Mouse (Mus musculus): ENCODE measurements around the gene Vwa8. TPM values are rescaled to one million over a fixed set of nuclear protein-coding genes. Genes with fewer than 3 reads are reported as not detected.

The Vwa8 gene
- total RNA-seq, 1 experiment, result 9.8 TPM

- Histone ChIP-seq H3K36me3 (ENCODE audit: control insufficient read depth, insufficient read depth, low read length, poor library complexity, severe bottlenecking) (peaks cover 2% of the 10 kb centered on the region; the same call in 1 of the 2 replicates), H3K4me1 (ENCODE audit: control insufficient read depth in 2 of 2, insufficient read depth in 2 of 2, low read length in 2 of 2, poor library complexity in 1 of 2) (peaks cover 14 to 16% of the 10 kb centered on the region in 2 experiments), H3K27ac (ENCODE audit: insufficient read depth, low read depth, low read length, poor library complexity, severe bottlenecking) (no peak overlapping the region), H3K4me3 (ENCODE audit: insufficient read depth in 1 of 2, low read depth in 1 of 2, low read length in 2 of 2, poor library complexity in 1 of 2, severe bottlenecking in 1 of 2) (no peak overlapping the region), H3K9me3 (ENCODE audit: control insufficient read depth, insufficient read depth, low read depth, low read length) (no peaks in the 10 kb centered on the region), H3K9ac (ENCODE audit: insufficient read depth, low read depth, low read length, poor library complexity, severe bottlenecking) (no peak overlapping the region)
- in situ Hi-C loops (cut with MboI; ENCODE audit: low sequenced_read_pairs in 2 of 2, unreplicated experiment in 2 of 2), result no loop called here
- TF ChIP-seq CHD2 (IDR thresholded peaks at IDR 0.05; ENCODE audit: low read depth, low read length), result peak; percentile 74; the same call in 1 of the 2 replicates
- TF ChIP-seq MAFK (IDR thresholded peaks at IDR 0.05; ENCODE audit: insufficient read depth, low read depth, low read length), result no peak
- DNase-seq (ENCODE audit: low read depth, low spot score), result peak; percentile 76
Observed at GRCm38 (mm10) chr14:79018564-79018963, 169.7 kb downstream of the Vwa8 start.

DNA sequence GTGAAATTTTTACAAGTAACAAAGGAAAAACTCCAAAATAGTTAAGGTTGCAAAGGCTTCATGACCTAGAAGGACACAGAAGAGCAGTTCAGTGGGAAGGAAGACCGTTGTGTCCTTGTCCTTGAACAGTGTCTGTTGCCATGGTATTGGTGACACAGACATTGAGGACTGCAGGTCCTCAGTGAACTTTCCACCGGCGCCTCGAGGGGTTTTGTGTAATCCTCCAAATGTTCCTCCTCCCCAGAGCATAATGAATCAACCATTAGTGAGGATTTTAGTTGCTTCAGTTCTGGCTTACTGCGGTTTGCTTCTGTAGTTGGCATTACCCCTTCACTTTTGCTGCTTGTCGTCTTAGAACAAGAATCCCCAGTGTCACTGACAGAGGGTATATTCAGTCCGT is 172.9 kb downstream of the Vwa8 start:
- no peak overlapping the region for H3K27ac ChIP-seq (ENCODE audit: insufficient read depth, low read depth, low read length, poor library complexity, severe bottlenecking)
- no peak for TF ChIP-seq CHD2 (IDR thresholded peaks at IDR 0.05; ENCODE audit: low read depth, low read length)
- H3K9ac ChIP-seq (ENCODE audit: insufficient read depth, low read depth, low read length, poor library complexity, severe bottlenecking), result no peak overlapping the region
- no peaks in the 10 kb centered on the region; the same call in 1 of the 2 replicates for H3K9me3 ChIP-seq (ENCODE audit: control insufficient read depth, insufficient read depth, low read depth, low read length)
- peaks cover 12 to 14% of the 10 kb centered on the region in 2 experiments for H3K4me1 ChIP-seq (ENCODE audit: control insufficient read depth in 2 of 2, insufficient read depth in 2 of 2, low read length in 2 of 2, poor library complexity in 1 of 2)
- DNase-seq (ENCODE audit: low read depth, low spot score), result no peak
- no peak overlapping the region for H3K4me3 ChIP-seq (ENCODE audit: insufficient read depth in 1 of 2, low read depth in 1 of 2, low read length in 2 of 2, poor library complexity in 1 of 2, severe bottlenecking in 1 of 2)
- in situ Hi-C loops (cut with MboI; ENCODE audit: low sequenced_read_pairs in 2 of 2, unreplicated experiment in 2 of 2), result no loop called here
- H3K36me3 ChIP-seq (ENCODE audit: control insufficient read depth, insufficient read depth, low read length, poor library complexity, severe bottlenecking), result no peaks in the 10 kb centered on the region

DNA sequence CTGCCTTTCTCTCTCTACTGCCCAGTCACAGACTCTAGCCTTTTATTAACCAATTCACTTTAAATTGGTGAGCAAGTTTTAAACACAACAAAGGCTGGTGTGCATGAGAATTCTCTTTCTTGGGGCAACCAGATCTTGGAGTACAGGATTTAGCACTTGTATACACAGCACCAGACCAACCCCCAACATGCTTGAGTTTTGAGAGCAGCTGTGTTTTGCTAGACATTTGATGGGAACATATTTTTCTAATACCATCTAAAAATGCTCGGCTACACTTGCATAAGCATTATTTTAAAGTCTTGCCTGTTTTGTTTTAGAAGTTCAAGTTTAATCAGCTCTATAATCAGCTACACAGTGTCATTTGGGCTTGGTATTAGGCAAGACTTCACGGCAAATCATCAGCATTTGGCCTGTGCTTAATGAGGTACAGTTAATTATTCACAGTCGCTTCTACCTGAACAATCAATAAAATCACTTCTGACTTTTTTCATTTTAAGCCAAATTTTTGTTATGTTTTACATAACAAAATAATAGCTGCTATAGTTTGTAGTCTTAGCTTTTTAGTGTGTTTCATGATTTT is 180.2 kb downstream of the Vwa8 start:
- Histone ChIP-seq H3K27ac (ENCODE audit: insufficient read depth, low read depth, low read length, poor library complexity, severe bottlenecking) (no peak overlapping the region), H3K4me3 (ENCODE audit: insufficient read depth in 1 of 2, low read depth in 1 of 2, low read length in 2 of 2, poor library complexity in 1 of 2, severe bottlenecking in 1 of 2) (no peak overlapping the region), H3K9me3 (ENCODE audit: control insufficient read depth, insufficient read depth, low read depth, low read length) (no peaks in the 10 kb centered on the region; the same call in 1 of the 2 replicates), H3K9ac (ENCODE audit: insufficient read depth, low read depth, low read length, poor library complexity, severe bottlenecking) (no peak overlapping the region), H3K4me1 (ENCODE audit: control insufficient read depth in 2 of 2, insufficient read depth in 2 of 2, low read length in 2 of 2, poor library complexity in 1 of 2) (peaks cover 0 to under 1% of the 10 kb centered on the region in 2 experiments; a peak in 1 of 4 replicates), H3K36me3 (ENCODE audit: control insufficient read depth, insufficient read depth, low read length, poor library complexity, severe bottlenecking) (peaks cover 3% of the 10 kb centered on the region; the same call in 1 of the 2 replicates)
- in situ Hi-C loops (cut with MboI; ENCODE audit: low sequenced_read_pairs in 2 of 2, unreplicated experiment in 2 of 2), result no loop called here
- TF ChIP-seq CHD2 (IDR thresholded peaks at IDR 0.05; ENCODE audit: low read depth, low read length) (no peak), ZNF384 (IDR thresholded peaks at IDR 0.05; ENCODE audit: low read depth, low read length) (no peak), ZC3H11A (IDR thresholded peaks at IDR 0.05; ENCODE audit: borderline replicate concordance, low read depth, low read length) (no peak), HCFC1 (IDR thresholded peaks at IDR 0.05; ENCODE audit: borderline replicate concordance, insufficient read depth, low read length) (no peak), MAFK (IDR thresholded peaks at IDR 0.05; ENCODE audit: insufficient read depth, low read depth, low read length) (no peak)
- no peak for DNase-seq (ENCODE audit: low read depth, low spot score)

DNA sequence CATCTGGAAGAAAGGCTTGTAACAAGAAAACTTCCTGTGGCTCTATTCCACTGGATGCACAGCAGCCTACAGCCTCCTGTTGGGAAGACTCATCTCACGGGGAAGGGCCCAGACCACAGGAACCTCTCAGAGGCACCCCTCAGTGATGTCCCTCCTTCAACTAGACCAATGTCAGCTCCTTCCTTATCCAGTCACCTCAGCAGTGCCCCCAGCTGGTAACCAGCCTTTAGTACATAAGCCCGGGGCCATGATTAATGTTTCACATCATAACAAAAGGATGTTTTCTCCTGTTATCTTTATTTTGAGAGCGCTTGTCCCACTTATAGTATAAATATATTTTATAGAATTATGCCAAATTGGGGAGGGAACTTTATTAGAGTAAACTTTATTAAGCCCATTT is 181.9 kb downstream of the Vwa8 start:
- no peak for TF ChIP-seq HCFC1 (IDR thresholded peaks at IDR 0.05; ENCODE audit: borderline replicate concordance, insufficient read depth, low read length)
- TF ChIP-seq MAFK (IDR thresholded peaks at IDR 0.05; ENCODE audit: insufficient read depth, low read depth, low read length), result no peak
- no peak for TF ChIP-seq ZNF384 (IDR thresholded peaks at IDR 0.05; ENCODE audit: low read depth, low read length)
- no peak for TF ChIP-seq CHD2 (IDR thresholded peaks at IDR 0.05; ENCODE audit: low read depth, low read length)
- TF ChIP-seq ZC3H11A (IDR thresholded peaks at IDR 0.05; ENCODE audit: borderline replicate concordance, low read depth, low read length), result no peak
- in situ Hi-C loops (cut with MboI; ENCODE audit: low sequenced_read_pairs in 2 of 2, unreplicated experiment in 2 of 2), result no loop called here

DNA sequence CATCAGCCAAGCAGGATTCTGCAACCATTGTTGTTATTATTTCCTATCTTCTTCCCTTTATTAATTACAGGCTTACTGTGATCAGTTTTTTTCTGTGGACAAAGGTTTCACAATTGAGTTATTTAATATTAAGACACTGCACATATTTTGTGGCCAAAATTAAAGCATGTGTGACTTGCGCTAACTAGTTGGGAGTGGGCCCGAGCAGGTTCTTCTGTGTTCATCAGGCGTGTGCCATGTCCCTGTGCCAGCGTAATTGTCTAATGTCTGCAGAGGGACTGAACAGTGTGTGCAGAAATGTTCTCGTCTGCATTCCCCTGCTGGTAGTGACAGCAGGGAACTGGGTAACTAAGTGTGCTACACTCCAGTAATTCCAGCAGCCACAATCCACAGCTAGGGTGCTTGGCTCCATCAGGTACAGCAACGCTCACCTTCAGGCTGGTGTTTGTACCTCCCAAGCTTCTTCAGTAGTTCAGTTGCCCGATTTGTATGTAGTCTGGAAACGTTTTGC is 182.4 kb downstream of the Vwa8 start:
- H3K4me3 ChIP-seq (ENCODE audit: insufficient read depth in 1 of 2, low read depth in 1 of 2, low read length in 2 of 2, poor library complexity in 1 of 2, severe bottlenecking in 1 of 2), result no peak overlapping the region
- DNase-seq (ENCODE audit: low read depth, low spot score), result no peak
- no peak overlapping the region for H3K9ac ChIP-seq (ENCODE audit: insufficient read depth, low read depth, low read length, poor library complexity, severe bottlenecking)
- H3K27ac ChIP-seq (ENCODE audit: insufficient read depth, low read depth, low read length, poor library complexity, severe bottlenecking), result no peak overlapping the region
- in situ Hi-C loops (cut with MboI; ENCODE audit: low sequenced_read_pairs in 2 of 2, unreplicated experiment in 2 of 2), result no loop called here
- TF ChIP-seq HCFC1 (IDR thresholded peaks at IDR 0.05; ENCODE audit: borderline replicate concordance, insufficient read depth, low read length) (no peak), MAFK (IDR thresholded peaks at IDR 0.05; ENCODE audit: insufficient read depth, low read depth, low read length) (no peak), ZNF384 (IDR thresholded peaks at IDR 0.05; ENCODE audit: low read depth, low read length) (no peak), CHD2 (IDR thresholded peaks at IDR 0.05; ENCODE audit: low read depth, low read length) (no peak), ZC3H11A (IDR thresholded peaks at IDR 0.05; ENCODE audit: borderline replicate concordance, low read depth, low read length) (no peak)
- H3K36me3 ChIP-seq (ENCODE audit: control insufficient read depth, insufficient read depth, low read length, poor library complexity, severe bottlenecking), result peaks cover 3% of the 10 kb centered on the region; the same call in 1 of the 2 replicates
- 0 out of 4 replicates have a peak, but pooled peaks cover 0 to 2% of the 10 kb centered on the region in 2 experiments for H3K4me1 ChIP-seq (ENCODE audit: control insufficient read depth in 2 of 2, insufficient read depth in 2 of 2, low read length in 2 of 2, poor library complexity in 1 of 2)
- no peaks in the 10 kb centered on the region for H3K9me3 ChIP-seq (ENCODE audit: control insufficient read depth, insufficient read depth, low read depth, low read length)

More for the DNA sequence above, 181.9 kb downstream of the Vwa8 start:
- no peak overlapping the region for H3K27ac ChIP-seq (ENCODE audit: insufficient read depth, low read depth, low read length, poor library complexity, severe bottlenecking)
- H3K4me1 ChIP-seq (ENCODE audit: control insufficient read depth in 2 of 2, insufficient read depth in 2 of 2, low read length in 2 of 2, poor library complexity in 1 of 2), result no peaks in the 10 kb centered on the region
- no peak overlapping the region for H3K4me3 ChIP-seq (ENCODE audit: insufficient read depth in 1 of 2, low read depth in 1 of 2, low read length in 2 of 2, poor library complexity in 1 of 2, severe bottlenecking in 1 of 2)
- no peak overlapping the region for H3K9ac ChIP-seq (ENCODE audit: insufficient read depth, low read depth, low read length, poor library complexity, severe bottlenecking)
- peaks cover 3% of the 10 kb centered on the region; the same call in 1 of the 2 replicates for H3K36me3 ChIP-seq (ENCODE audit: control insufficient read depth, insufficient read depth, low read length, poor library complexity, severe bottlenecking)
- H3K9me3 ChIP-seq (ENCODE audit: control insufficient read depth, insufficient read depth, low read depth, low read length), result no peaks in the 10 kb centered on the region; the same call in 1 of the 2 replicates
- DNase-seq (ENCODE audit: low read depth, low spot score), result no peak

Data from ES-E14 (cell line).